8 mouse cellular contexts compared by ENCODE assay signal in the genomic region with DNA sequence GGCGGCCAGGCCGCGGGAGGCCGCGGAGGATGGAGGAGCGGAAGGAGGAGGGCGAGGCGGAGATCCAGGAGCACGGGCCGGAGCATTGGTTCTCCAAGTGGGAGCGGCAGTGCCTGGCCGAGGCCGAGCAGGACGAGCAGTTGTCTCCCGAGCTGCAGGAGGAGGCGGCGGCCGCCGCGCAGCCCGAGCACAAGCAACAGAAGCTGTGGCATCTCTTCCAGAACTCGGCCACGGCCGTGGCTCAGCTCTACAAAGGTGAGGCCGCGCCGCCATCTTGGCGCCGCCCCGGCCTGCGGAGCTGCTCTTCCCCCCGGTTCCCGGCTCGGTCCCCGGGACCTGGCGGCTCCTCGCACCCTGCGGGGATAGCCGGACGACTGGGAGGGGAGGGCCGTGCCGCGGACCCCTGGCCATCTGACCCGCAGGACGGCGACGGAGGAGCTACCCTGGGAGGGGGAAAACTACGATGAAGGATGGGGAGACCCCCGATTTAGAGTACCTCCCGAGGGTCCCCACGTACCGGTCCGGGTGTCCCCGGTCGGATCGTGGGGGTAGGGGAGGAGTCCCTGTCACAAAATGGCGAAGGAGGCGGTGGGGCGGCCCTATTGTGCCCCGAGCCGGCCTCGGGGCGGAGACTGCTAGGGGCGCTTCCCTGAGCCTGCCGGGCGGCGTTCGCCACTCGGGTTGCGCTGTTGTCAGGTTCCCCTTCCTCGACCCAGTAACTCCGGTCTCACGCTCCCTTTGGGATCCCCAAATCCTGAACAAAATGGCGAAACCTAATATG. TPM values are rescaled to one million over a fixed set of nuclear protein-coding genes. Genes with fewer than 3 reads are reported as not detected.
DNase-seq lines count a peak whose midpoint lies in the region; ATAC-seq lines count a peak whose summit lies in the region.

No protein-coding gene starts in this region.

- H3K9ac ChIP-seq in intestine, embryonic 16.5 days (ENCODE audit: low read depth, low read length): peak overlapping the region; percentile 94
- H3K9ac ChIP-seq in midbrain, embryonic 11.5 days (ENCODE audit: low read length): peak overlapping the region; percentile 95

- H3K4me3 ChIP-seq in intestine, embryonic 16.5 days (ENCODE audit: low read length): peak overlapping the region; percentile 76
- H3K4me3 ChIP-seq in limb, embryonic 10.5 days: peak overlapping the region; percentile 83
- H3K4me3 ChIP-seq in midbrain, embryonic 11.5 days (ENCODE audit: low read depth, low read length): peak overlapping the region; percentile 99

- H3K36me3 ChIP-seq in intestine, embryonic 16.5 days (ENCODE audit: control insufficient read depth, insufficient read depth, low read length): peaks cover 3% of the 10 kb centered on the region; the same call in 1 of the 2 replicates
- H3K36me3 ChIP-seq in limb, embryonic 10.5 days: peaks cover 39% of the 10 kb centered on the region
- peaks cover 3% of the 10 kb centered on the region; the same call in 1 of the 2 replicates for H3K36me3 ChIP-seq in midbrain, embryonic 11.5 days (ENCODE audit: control insufficient read depth, insufficient read depth, low read length)

- peak; percentile 88 for DNase-seq in adrenal gland, adult 2 months
- DNase-seq in embryo, embryonic 11.5 days (ENCODE audit: low read depth, low spot score): peak; percentile 23
- peak; percentile 67 to 76 for DNase-seq in gastrocnemius, postnatal 4 days (ENCODE audit: low spot score in 2 of 2)
- peak; percentile 75 for DNase-seq in limb, embryonic 10.5 days (ENCODE audit: low spot score)
- DNase-seq in midbrain, embryonic 11.5 days (ENCODE audit: low spot score, missing footprints): peak; percentile 95
- peak; percentile 58 for DNase-seq in right cerebral cortex, postnatal 4 days
- peak; percentile 61 for DNase-seq in yolk sac, embryonic 10.5 days (ENCODE audit: low spot score)

- WGBS in intestine, embryonic 16.5 days: 0% methylated on average over 70 of the region's 74 CpGs
- under 1% methylated on average over 73 of the region's 74 CpGs for WGBS in limb, embryonic 10.5 days
- under 1% methylated on average over 66 of the region's 74 CpGs for WGBS in midbrain, embryonic 11.5 days

- peak overlapping the region; percentile 96 for H3K27ac ChIP-seq in intestine, embryonic 16.5 days (ENCODE audit: low read length)
- H3K27ac ChIP-seq in limb, embryonic 10.5 days: peak overlapping the region; percentile 94
- peak overlapping the region; percentile 95 for H3K27ac ChIP-seq in midbrain, embryonic 11.5 days (ENCODE audit: low read depth, low read length)

- H3K4me1 ChIP-seq in intestine, embryonic 16.5 days (ENCODE audit: control insufficient read depth, insufficient read depth, low read length): peaks cover 19% of the 10 kb centered on the region
- H3K4me1 ChIP-seq in limb, embryonic 10.5 days: peaks cover 10% of the 10 kb centered on the region
- peaks cover 20% of the 10 kb centered on the region for H3K4me1 ChIP-seq in midbrain, embryonic 11.5 days (ENCODE audit: control insufficient read depth, insufficient read depth, low read length)

- H3K27me3 ChIP-seq in intestine, embryonic 16.5 days (replicated peaks; ENCODE audit: control insufficient read depth, insufficient read depth, low read length): no peaks in the 10 kb centered on the region
- no peaks in the 10 kb centered on the region for H3K27me3 ChIP-seq in limb, embryonic 10.5 days (ENCODE audit: low read depth, poor library complexity, severe bottlenecking)
- H3K27me3 ChIP-seq in midbrain, embryonic 11.5 days (ENCODE audit: control insufficient read depth, insufficient read depth, low read length): no peaks in the 10 kb centered on the region

- H3K9me3 ChIP-seq in intestine, embryonic 16.5 days (ENCODE audit: control insufficient read depth, low read length): no peaks in the 10 kb centered on the region
- no peaks in the 10 kb centered on the region for H3K9me3 ChIP-seq in limb, embryonic 10.5 days (replicated peaks)
- H3K9me3 ChIP-seq in midbrain, embryonic 11.5 days (ENCODE audit: control insufficient read depth, low read length): no peaks in the 10 kb centered on the region

- peak; percentile 36 for ATAC-seq in intestine, embryonic 16.5 days
- peak; percentile 12 for ATAC-seq in midbrain, embryonic 11.5 days (ENCODE audit: low FRiP score)

- peak overlapping the region; percentile 78 for H3K4me2 ChIP-seq in intestine, embryonic 16.5 days (ENCODE audit: low read depth, low read length)
- H3K4me2 ChIP-seq in midbrain, embryonic 11.5 days: peak overlapping the region; percentile 61

RNA-seq across cellular contexts. Expression of a gene that starts 0.7 kb away (rescaled TPM):
- 10 to 100 TPM; 75.7 to 77.0 TPM for total RNA-seq in adrenal gland, adult 2 months (2021)
- 12.8 and 14.9 TPM in 2 replicates for polyA plus RNA-seq in adrenal gland, adult 2 months (2012; rRNA removed)
- 10 to 100 TPM; 65.8 to 72.2 TPM for total RNA-seq in gastrocnemius, postnatal 4 days (2021)
- polyA plus RNA-seq in intestine, embryonic 16.5 days (2015; fragmentation: Nextera tagmentation; extraction: Ambion mirVana): 11.9 and 12.1 TPM in 2 replicates
- polyA plus RNA-seq in limb, embryonic 10.5 days (2016; fragmentation: Nextera tagmentation; extraction: Ambion mirVana): 17.2 and 20.5 TPM in 2 replicates
- 21.6 and 23.7 TPM in 2 replicates for polyA plus RNA-seq in midbrain, embryonic 11.5 days (2014; fragmentation: Nextera tagmentation; extraction: Ambion mirVana)

RNA-seq across cellular contexts. Expression of a gene that starts 38.5 kb away (rescaled TPM):
- total RNA-seq in adrenal gland, adult 2 months (2021): 100 to 1,000 TPM in 1 of 2 experiments, 10 to 100 TPM in 1; 83.9 to 128 TPM
- 6.8 and 9.6 TPM in 2 replicates for polyA plus RNA-seq in adrenal gland, adult 2 months (2012; rRNA removed)
- total RNA-seq in gastrocnemius, postnatal 4 days (2021): 10 to 100 TPM; 76.9 to 89.0 TPM
- 16.1 and 19.1 TPM in 2 replicates for polyA plus RNA-seq in intestine, embryonic 16.5 days (2015; fragmentation: Nextera tagmentation; extraction: Ambion mirVana)
- 28.9 and 32.8 TPM in 2 replicates for polyA plus RNA-seq in limb, embryonic 10.5 days (2016; fragmentation: Nextera tagmentation; extraction: Ambion mirVana)
- 35.7 and 41.0 TPM in 2 replicates for polyA plus RNA-seq in midbrain, embryonic 11.5 days (2014; fragmentation: Nextera tagmentation; extraction: Ambion mirVana)

Comparison
In these comparisons a context has a peak if more than half of its experiments do, and no peak if none do; other contexts are left out.
1. Peak in every context shown above with its lines: DNase-seq, ATAC-seq, H3K4me3 ChIP-seq and H3K27ac ChIP-seq.
2. DNase-seq: peak in every context shown above with its lines; median percentile 95 in midbrain, embryonic 11.5 days; 88 in adrenal gland, adult 2 months; 75 in limb, embryonic 10.5 days; 72 in gastrocnemius, postnatal 4 days; 61 in yolk sac, embryonic 10.5 days; 58 in right cerebral cortex, postnatal 4 days; 23 in embryo, embryonic 11.5 days.